Mouse (Mus musculus) telencephalon, adult 2 months (tissue): ENCODE data around the gene Sema6c.
"Not testable (repeated sequence)": the region's sequence is repeated elsewhere in the genome, so short reads cannot be mapped to it uniquely, and the experiment has no call there.

Source experiments
- DNase-seq: peaks from one replicate; pipeline ENCODE4 v3.0.0-alpha.2; 2011; ENCODE audit warnings: low read depth, low spot score

Sema6c gene

DNA sequence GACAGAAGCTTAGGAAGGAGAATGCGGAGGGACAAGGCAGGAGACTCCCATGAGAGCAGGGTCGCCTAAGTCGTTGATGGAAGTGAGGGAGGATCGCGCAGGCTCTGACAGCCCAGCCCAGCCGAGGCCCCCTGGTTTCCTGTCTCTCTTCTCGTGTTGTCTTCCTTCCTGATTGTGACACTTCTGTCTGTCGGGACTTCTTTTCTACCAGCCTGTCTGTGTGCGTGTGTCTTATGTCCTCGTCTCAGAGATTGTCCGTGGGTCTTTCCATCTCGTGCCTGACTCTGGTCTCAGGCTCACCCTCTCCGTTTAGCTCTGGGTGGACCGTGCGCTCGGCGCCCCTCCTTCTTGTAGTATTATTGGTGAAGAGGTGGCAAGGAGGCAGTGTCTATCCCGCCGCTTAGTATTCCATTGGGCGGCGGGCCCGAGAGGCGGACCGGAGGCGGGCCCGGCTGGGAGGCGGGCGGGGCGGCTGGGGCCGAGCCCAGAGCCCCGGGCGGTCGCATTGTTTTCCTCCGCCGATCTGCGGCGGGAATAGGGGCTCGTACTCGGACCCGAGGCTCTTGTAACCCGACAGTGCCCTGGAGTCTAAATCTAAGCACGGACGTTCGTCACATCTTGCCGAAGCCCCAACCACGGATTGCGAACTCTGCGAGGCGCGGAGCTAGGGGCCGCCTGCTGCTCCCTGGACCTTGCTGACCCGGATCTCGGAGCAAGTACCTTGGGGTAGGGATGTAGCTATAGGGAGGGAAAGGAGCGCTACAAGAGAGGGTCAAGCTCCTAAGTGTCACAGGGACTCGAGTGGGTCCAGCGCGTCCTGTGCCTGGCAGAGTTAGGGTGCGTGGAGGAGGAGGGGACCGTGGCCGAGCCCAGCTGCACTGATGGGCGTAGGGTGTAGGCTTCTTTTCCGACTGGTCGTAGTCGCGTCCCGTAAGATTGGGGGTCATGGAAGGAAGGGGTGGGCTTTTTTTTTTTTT lies at the start of gene Sema6c:
TSS of gene Sema6c (plus strand) at position 471 of the 977 bp plus-strand sequence.
- peak; percentile 83 for DNase-seq

DNA sequence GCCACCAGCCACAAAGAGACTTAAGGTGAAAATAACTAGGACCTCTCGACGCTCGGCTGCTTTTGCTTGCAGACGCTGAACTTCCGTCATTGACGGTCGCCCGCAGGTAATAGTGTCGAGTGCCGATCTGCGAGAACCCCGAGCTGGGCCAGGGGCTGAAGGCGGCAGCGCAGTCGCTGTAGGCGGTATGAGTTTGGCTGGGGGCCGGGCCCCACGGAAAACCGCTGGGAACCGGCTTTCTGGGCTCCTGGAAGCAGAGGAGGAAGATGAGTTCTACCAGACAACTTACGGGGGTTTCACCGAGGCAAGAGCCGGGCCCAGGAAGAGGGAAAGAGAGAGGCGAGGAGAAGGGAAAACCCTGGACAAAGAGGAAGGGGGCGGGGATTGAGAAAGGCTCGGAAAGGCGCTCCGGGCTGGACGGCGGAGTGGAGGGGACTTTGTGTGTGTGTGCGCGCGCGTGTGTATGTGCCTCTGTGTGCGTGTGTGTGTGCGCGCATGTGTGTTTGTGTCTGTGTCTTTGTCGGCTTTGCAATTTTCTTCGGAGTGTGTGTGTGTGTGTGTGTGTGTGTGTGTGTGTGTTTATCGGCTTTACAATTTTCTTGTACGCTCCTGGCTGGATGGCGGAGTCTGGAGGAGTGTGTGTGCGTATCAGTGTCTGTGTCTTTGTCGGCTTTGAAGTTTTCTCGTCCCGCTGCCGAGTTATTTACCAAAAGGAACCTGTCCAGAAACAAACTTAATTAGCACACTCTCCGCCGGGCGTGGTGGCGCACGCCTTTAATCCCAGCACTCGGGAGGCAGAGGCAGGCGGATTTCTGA lies 49.1 kb upstream of the Sema6c start, which contains the start of gene Vps72:
TSS of gene Vps72 (plus strand) at position 112 of the 816 bp plus-strand sequence.
- peak; percentile 93 for DNase-seq

DNA sequence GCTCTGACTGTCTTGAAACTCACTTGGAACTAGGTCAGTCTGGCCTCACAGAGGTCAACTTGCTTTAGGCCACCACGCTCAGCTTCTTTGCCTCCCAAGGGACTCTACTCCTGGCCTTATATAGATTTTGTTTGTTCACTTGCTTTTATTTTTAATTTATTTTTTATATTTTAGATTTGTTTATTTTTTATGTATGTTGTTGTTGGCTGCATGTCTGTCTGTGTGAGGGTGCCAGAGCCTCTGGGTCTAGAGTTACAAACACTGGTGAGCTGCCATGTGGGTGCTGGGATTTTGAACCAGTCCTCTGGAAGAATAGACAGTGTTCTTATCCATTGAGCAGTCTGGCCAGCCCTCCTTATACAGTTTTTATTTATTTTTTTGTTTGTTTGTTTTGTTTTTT lies 47.5 kb upstream of the Sema6c start:
- DNase-seq: no peak

DNA sequence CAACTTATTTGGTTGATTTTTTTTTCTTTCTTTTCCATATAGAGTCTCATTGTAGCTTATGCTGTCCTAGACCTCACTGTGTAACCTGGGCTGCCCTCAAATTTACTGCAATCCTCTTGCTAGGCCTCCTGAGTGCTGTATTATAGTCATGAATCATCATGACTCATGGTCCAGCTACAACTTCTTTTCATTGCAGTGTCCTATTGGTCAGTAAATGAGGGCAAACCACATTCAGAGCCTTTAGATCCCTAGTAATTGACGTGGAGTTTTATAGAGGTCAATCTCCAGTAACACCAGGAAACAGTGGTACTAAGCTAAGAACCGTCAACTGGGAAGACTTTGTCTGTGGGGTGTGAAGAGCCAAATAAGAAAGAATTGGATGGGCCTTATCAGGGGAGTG lies 42.5 kb upstream of the Sema6c start:
- DNase-seq: no peak

DNA sequence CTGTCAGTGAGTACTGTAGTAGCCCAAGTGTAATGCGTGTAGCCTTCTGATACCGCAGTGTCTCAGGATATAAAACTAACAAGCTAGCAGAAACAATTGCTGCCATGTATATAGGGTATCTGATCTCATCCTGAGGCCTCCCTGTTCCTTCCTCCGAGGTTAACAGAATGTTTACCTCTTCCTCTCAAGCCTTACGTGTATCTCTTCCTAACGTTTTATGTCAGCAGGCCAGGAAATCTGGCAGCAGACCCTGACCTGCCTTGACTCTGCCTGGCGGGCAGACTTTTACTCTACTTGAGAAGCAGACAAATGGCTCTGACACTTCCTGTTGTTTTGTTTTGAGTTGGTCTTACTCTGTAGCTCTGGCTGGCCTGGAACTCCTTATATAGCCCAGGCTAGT lies 38.7 kb upstream of the Sema6c start:
- no peak for DNase-seq

DNA sequence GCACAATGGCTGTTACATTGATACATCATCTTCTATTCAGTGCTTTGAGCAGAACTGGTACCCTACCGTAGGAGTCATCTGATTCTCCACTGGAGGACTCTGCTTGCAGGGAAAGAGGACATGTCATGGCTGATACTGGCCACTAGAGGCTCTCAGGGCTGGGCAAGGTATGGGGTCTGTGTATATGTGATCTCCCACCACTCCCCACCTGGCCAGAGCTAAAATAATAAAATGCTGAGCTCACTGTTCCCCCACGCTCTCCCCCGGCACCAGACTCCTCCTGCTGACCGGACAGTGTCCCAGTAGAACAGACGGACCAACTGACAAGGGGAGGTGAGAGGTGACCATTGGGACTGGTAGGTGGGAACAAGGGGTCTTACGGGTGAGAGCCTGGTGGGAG lies 36.0 kb upstream of the Sema6c start, which contains the start of gene Tmod4:
TSS of gene Tmod4 (plus strand) at position 231 of the 400 bp plus-strand sequence.
- no peak for DNase-seq

DNA sequence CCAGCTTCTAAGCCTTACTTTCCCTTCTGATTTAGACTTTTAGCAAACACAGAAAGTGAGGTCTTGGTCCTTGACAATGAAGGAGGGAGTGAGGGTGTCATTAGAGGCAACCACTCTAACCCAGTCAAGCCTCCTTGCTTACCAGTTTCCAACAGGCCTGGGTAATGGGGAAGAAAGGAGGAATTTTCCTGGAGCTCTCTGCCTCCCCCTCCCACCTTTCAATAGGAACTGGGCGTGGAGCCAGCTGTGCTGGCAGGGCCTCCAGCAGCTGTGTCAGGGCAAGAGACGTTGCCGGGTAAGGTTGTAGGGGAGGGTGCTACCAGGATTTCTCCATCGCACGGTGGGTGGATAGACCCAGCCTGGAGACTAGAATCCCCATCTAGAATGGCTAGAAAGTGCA lies 35.3 kb upstream of the Sema6c start:
- DNase-seq: no peak

DNA sequence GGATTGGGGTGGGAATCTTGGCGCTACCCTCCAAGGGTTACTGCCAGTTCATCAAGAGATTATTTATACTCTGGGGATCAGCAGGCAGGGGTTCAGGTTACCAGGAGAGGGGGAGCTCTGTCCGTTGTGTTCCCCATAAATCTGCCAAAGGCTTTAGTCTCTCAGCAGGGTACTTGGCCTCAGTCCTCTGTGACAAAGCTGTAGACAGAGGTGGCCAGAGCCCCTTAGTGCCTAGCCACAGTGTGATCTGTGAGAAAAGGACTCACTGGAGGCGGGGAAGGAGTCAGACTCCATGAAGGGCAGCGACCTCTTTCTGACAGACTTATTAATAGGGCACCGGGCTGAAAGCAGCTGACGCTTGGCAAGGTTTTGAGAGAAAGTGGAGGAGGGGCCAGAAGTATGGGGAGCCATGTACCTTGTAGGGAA lies 31.0 kb upstream of the Sema6c start:
- no peak for DNase-seq

DNA sequence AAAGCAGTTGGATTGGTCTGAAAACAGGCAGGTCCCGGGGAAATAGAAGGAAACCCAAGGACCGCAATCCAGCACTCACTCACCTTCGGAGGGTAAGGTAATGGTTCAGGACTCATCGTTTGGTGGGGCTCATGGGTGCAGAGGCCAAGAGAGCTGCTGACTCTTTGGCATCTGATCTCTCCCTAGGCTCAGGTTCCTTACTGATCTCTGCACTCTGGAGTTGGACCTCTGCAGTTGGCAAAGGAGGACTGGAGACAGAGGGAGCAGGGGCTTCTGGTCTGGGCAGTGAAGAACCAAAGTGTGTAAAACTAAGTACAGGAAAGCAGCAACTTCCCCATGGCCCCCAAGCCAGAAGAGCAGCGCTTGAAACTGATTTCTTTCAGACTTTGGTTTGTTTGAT lies 30.2 kb upstream of the Sema6c start:
- no peak for DNase-seq

DNA sequence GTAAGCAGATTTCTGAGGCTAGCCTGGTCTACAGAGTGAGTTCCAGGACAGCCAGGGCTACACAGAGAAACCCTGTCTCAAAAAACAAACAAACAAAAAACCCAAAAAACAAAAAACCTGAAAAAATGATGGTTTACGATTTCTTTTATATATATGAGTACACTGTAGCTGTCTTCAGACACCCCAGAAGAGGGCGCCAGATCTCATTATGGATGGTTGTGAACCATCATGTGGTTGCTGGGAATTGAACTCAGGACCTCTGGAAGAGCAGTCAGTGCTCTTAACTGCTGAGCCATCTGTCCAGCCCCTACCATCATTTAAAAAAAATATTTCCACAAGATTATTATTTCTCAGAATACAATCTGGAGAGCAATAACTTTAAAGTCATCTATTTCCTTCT lies 27.9 kb upstream of the Sema6c start:
- DNase-seq: not testable (repeated sequence)

DNA sequence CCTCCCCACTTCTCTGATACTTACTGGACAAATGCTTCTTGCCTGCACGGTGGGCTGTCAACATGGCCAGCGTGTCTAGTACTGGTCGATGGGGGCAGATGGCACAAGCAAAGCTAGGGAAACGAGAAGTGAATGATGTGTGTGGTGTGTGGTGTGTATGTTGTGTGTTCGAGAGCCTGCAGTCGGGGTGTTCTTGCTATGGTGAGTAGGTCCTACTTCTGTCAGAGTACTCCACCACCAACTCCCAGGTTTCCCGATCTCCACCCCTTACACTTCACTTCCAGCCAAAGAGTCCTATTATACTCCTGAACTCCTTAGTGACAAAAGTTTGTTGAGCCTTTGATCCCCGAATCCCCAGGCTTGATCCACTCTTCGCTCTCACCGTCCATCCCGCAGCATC lies 27.1 kb upstream of the Sema6c start:
- no peak for DNase-seq

DNA sequence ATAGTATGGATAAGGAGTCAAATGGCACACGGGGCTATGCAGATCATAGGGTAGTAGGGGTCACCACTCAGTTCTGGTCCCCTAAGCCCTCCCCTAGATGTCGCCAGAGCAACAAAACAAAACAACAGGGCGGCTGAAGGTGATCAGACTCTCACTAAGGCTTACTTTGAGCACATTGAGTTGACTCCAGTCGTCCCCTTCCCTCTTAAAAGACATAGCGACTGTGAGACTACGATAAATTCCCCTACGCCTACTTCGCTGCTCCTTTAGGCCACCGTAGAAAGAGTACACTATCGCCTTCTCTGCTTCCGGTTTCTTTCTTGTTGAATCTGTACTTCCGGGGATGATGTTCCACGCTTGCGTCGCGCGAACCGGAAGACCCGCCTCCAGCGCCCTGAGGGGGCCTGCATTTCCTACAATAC lies 26.6 kb upstream of the Sema6c start, which contains the start of the genes Scnm1 and Lysmd1:
TSS of gene Scnm1 (minus strand) at position 332 of the 422 bp plus-strand sequence.
TSS of gene Lysmd1 (plus strand) at position 409 of the 422 bp plus-strand sequence.
- peak; percentile 99 for DNase-seq

DNA sequence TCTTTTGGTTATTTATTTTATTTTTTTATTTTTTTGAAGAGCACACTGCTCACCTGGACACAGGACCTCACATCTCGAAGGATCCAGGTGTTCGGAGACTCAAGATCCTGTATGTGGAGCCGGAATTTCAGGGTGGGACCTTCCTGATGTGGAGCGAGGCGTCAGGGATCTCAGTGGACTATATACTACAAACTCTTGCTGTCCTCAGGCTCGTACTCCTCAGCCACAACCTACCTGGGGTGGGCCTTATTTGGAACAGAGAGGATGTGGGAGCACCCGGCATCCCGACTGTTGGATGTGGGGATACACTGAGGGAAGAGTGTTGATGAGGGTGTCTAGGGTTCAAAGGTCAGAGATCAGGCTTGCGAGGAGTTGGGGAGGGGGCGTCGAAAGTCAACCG lies 26.1 kb upstream of the Sema6c start:
- not testable (repeated sequence) for DNase-seq

DNA sequence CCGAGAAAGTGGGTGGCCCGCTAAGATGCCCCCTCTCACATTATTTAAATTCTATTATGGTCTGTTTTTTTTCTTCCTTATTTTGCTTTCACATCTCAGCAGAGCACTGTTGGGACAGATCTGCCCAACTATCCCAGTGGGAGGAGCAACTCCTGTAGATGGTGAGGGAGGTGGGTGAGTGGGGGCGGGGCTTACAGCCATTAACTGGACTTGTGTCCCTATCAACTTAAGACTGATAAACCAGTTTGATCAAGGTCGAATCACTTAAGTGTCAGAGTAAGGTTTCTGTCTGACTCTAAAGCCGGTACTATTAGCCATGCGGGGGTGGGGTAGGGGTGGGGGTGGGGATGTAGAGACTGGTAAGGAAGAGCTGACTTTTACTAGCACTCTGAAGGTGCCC lies 25.2 kb upstream of the Sema6c start:
- DNase-seq: no peak

DNA sequence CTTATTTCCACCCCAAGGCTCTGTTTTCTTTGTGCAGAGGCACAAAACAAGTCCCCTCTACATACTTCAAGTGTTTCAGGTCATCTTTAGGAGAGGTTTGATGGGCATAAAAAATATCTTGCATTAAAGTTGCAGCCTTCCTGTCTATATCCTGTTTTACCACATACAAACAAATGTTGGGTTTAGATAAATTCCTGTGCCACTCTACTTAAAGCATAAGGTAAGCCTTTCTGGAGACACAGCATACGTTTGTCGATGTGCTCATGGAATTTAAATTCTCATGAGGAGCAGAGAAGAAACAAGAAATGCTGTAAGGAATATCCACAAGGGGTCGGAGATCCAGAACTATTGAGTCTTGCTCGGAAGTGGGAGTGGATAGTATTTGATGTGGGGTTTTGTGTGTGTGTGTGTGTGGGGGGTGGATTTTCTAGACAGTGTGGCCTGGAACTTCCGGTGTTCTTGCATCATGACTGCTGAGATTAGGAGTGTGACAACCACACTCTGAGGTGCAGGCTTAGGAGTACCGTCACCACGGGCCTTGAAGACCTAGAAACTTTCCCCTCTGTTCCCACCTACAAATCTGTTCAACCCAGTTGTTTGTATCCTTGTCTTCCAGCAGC lies 24.7 kb upstream of the Sema6c start:
- no peak for DNase-seq

DNA sequence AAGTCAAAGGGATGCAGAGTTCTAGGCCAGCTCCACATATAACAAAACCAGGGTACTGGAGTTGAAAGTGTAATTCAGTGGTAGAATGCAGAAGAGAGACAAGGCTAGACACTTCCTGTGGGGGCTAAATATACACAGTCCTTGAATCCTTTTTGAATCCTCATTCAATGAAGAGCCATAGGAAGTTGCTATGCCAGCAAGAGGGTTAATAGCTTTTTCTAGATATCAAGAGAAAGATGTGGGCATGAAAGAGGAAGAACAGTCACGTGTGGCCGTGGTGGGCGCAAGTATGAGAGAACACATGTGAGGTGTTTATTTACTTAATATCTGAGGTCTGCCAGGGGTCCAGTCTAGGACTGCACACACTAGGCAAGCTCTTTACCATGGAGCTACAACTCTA lies 23.9 kb upstream of the Sema6c start:
- DNase-seq: no peak

DNA sequence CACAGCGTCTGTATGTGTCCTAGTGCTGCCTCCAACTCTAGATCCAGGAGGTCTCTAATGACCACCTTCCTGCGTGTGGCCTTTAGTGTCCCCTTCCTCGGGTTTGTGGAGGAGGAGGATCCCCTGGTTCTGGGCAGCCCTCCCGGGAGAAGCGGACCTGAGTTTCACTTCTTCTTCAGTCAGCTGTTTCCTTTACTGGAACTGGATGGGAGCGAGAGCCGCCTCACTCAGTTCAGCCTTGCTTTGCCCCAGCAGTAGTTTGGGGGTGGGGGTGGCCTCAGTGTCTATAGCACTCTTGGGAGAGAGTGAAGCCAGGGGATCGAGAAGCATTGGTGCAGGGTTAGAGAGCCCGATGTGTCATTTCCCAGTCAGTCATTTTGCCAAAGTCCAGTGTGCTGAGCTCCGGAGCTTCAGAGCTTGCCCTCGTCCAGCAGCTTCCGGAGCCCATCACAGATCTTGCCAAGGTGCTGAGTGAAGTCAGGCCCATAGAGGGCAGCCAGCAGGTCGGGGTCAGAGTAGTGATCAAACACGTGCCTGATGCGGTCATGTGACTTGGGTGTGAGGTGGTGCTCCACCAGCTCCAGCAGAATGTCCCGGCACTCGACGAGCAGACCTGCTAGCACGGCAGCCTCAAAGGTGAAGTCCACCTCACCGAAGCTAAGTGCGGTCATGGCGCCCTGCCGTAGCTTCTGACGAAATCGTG lies 20.5 kb upstream of the Sema6c start:
- DNase-seq: no peak

DNA sequence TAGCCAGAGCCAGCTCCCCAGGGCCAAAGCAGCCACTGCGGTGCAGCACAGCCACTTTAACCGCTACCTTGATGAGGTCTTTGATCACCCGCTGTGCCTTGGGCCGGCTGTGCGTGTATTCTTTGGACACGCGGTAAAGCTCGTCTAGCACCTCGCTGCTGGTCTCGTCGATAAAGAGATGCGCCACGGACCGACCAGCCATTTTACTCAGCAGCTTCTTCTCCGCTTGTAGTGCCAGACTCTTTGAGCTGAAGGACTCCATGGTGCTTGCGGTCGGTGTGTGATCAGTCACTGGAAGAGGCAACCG lies 20.0 kb upstream of the Sema6c start:
- no peak for DNase-seq

DNA sequence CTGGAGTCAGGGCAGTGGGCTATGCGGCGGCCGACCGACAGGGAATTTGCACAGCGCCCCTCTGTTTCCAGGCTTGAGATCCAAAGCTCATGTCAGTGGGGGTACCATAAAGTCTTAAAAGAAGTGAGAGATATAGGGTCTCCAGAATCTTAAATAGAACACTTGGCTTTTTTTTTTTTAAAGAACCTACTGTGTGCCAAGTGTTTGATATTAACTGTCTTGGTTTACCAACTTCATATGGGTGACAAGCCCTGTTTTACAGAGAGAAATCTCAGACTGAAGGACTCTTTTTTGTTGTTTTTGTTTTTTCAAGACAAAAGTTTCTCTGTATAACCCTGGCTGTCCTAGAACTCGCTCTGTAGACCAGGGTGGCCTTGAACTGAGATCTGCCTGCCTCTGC lies 19.5 kb upstream of the Sema6c start:
- DNase-seq: no peak

DNA sequence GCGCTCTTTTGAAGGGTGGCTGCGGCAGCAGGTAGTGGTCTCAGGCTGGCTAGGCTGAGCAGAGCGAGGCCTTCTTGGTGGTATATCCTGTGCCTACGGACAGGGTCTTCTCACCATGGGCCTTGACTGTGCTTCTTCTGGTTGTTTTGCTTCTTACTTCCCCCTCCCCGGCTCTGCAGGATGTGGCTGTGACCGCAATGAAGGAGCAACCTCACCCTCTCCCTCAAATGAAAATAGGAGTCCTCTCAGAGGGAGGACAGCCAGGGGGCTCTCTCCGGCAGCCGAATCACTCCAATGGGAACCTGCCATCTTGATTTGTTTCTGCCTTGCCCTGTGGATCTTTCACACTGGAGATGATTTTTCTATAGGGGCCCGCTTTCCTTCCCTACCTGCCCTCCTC lies 18.8 kb upstream of the Sema6c start:
- no peak for DNase-seq

DNA sequence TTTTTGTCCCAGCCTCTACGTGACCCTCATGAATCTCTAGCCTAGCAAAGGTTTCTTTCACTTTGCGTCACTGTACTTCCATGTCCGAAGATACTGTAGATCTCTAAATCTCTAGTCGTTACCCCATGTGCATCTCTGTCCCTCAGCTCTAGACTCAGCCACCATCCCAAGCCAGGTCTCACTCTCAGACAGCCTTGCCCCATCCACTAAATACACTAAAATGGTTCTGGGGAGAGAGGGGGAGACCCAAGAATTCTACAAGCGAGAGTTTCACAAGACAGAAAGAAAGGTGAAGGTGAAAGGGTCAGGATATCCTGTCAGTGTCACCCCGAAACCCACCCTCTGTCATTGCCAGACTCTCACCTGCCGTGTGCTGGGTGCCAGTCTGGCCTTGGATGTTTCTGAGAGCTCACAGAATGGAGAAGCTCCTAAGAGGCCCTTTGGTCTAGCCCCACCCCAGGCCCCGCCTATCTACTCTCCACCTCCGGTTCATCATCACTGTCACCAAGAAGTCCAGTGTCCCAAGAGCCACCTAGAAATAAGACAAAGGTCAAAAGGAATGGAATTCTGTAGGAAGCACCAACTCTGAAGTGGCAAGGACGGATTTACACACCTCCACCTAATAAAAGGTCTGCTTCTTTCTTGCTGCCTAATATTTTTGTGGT lies 18.2 kb upstream of the Sema6c start, which contains the start of gene Tnfaip8l2:
TSS of gene Tnfaip8l2 (minus strand) at position 409 of the 665 bp plus-strand sequence.
- DNase-seq: no peak
